Mouse (Mus musculus): Measurements from ENCODE around the gene Cxcr4.

- TF ChIP-seq CTCF (conservative IDR thresholded peaks at IDR 0.05; ENCODE audit: insufficient read depth, insufficient read length, low read depth, low read length) (no peak), POLR2A (IDR thresholded peaks at IDR 0.05; ENCODE audit: low read depth, low read length) (no peak)
These were observed 17.0 kb downstream of the Cxcr4 start for GRCm38 (mm10) chr1:128575096-128575495.

All from kidney, adult 2 months (tissue).